Mouse (Mus musculus) liver, embryonic 15.5 days (tissue): Measurements from ENCODE around the gene Fcgr4. TPM values are rescaled to one million over a fixed set of nuclear protein-coding genes. Genes with fewer than 3 reads are reported as not detected.
"Not testable (repeated sequence)": the region's sequence is repeated elsewhere in the genome, so short reads cannot be mapped to it uniquely, and the experiment has no call there.

Source experiments
- ATAC-seq: fragments of 200-750 bp; cut with Nextera tagmentation; 2 replicates; pipeline ENCODE4 v1.8.0; 2017; ENCODE audit warnings: moderate number of reproducible peaks, mild to moderate bottlenecking, moderate library complexity; ENCODE audit not compliant: insufficient read depth
- H3K27ac ChIP-seq: fragments of 300-500 bp; sonication (generic); replicated peaks from 2 replicates; pipeline ENCODE4 v1.5.1; 2015; ENCODE audit warnings: mild to moderate bottlenecking, inconsistent platforms
- H3K27me3 ChIP-seq: fragments of 300-500 bp; sonication (generic); 2 replicates; pipeline ENCODE4 v1.6.1; 2015; ENCODE audit warnings: mild to moderate bottlenecking, inconsistent platforms
- H3K36me3 ChIP-seq: fragments of 300-500 bp; sonication (generic); replicated peaks from 2 replicates; pipeline ENCODE4 v1.6.1; 2015; ENCODE audit warnings: moderate library complexity, mild to moderate bottlenecking, inconsistent platforms
- H3K4me1 ChIP-seq: fragments of 300-500 bp; sonication (generic); replicated peaks from 2 replicates; pipeline ENCODE4 v1.6.1; 2015; ENCODE audit warnings: inconsistent platforms
- H3K4me2 ChIP-seq: fragments of 300-500 bp; sonication (generic); 2 replicates; pipeline ENCODE4 v1.6.1; 2015; ENCODE audit warnings: moderate library complexity, mild to moderate bottlenecking, inconsistent platforms
- H3K4me3 ChIP-seq: fragments of 300-500 bp; sonication (generic); replicated peaks from 2 replicates; pipeline ENCODE4 v1.5.1; 2015; ENCODE audit warnings: mild to moderate bottlenecking, inconsistent platforms
- H3K9ac ChIP-seq: fragments of 300-500 bp; sonication (generic); 2 replicates; pipeline ENCODE4 v1.6.1; 2015; ENCODE audit warnings: moderate library complexity, mild to moderate bottlenecking, inconsistent platforms
- H3K9me3 ChIP-seq: fragments of 300-500 bp; sonication (generic); replicated peaks from 2 replicates; pipeline ENCODE4 v1.6.1; 2016; ENCODE audit warnings: inconsistent platforms
- WGBS: fragments of 180-500 bp; shearing (Covaris S2); methylation state at CpG from one replicate; pipeline ENCODE4 v1.1.7; 2015; ENCODE audit warnings: mixed read lengths; ENCODE audit not compliant: insufficient replicate concordance; 5-methylcytosine and 5-hydroxymethylcytosine counted together
- polyA plus RNA-seq: library from polyadenylated mRNA; unstranded; fragments of >200 nt; fragmentation: Nextera tagmentation; extraction: Ambion mirVana; gene quantifications from 2 replicates; pipeline ENCODE4 v1.2.1, GENCODE M21; 2015

The Fcgr4 gene
- polyA plus RNA-seq, 1 experiment from 2014 or later = 3.9 TPM

- Histone ChIP-seq H3K4me2 (no peak overlapping the region), H3K27ac (no peak overlapping the region), H3K27me3 (no peaks in the 10 kb centered on the region), H3K36me3 (no peaks in the 10 kb centered on the region), H3K4me1 (peaks cover 16% of the 10 kb centered on the region), H3K9me3 (no peaks in the 10 kb centered on the region), H3K4me3 (no peak overlapping the region), H3K9ac (no peak overlapping the region)
- WGBS = 66% methylated on average over 6 of the region's 6 CpGs
- no peak for ATAC-seq
These were observed 34.6 kb downstream of the Fcgr4 start for GRCm38 (mm10) chr1:171053305-171053704.

- Histone ChIP-seq H3K27ac (no peak overlapping the region), H3K27me3 (no peaks in the 10 kb centered on the region), H3K9ac (no peak overlapping the region), H3K4me1 (peaks cover 23% of the 10 kb centered on the region), H3K4me2 (peak overlapping the region; percentile 15), H3K4me3 (no peak overlapping the region), H3K36me3 (no peaks in the 10 kb centered on the region), H3K9me3 (no peaks in the 10 kb centered on the region)
- no peak for ATAC-seq
- WGBS = 69% methylated on average over 5 of the region's 5 CpGs
These were observed 38.5 kb downstream of the Fcgr4 start for GRCm38 (mm10) chr1:171057253-171057652.

- 15% methylated on average over 2 of the region's 2 CpGs for WGBS
- peak overlapping the region; percentile 33; the same call in 1 of the 2 replicates for H3K27ac ChIP-seq
- peak overlapping the region; percentile 26 for H3K4me3 ChIP-seq
- H3K4me2 ChIP-seq = no peak overlapping the region
- no peak for ATAC-seq
- H3K4me1 ChIP-seq = peaks cover 26% of the 10 kb centered on the region
- peaks cover 10% of the 10 kb centered on the region for H3K27me3 ChIP-seq
- no peaks in the 10 kb centered on the region for H3K9me3 ChIP-seq
- H3K36me3 ChIP-seq = no peaks in the 10 kb centered on the region
- no peak overlapping the region for H3K9ac ChIP-seq
These were observed 40.5 kb downstream of the Fcgr4 start for GRCm38 (mm10) chr1:171059203-171059602.

GRCm38 (mm10) chr1:171060392-171060791 is 41.7 kb downstream of the Fcgr4 start:
- Histone ChIP-seq H3K9me3 (no peaks in the 10 kb centered on the region), H3K36me3 (no peaks in the 10 kb centered on the region), H3K4me2 (peak overlapping the region; percentile 16; the same call in 1 of the 2 replicates), H3K4me3 (peak overlapping the region; percentile 10; the same call in 1 of the 2 replicates), H3K4me1 (peaks cover 30% of the 10 kb centered on the region), H3K27me3 (peaks cover 20% of the 10 kb centered on the region), H3K9ac (no peak overlapping the region), H3K27ac (0 out of 2 replicates have a peak overlapping the region, but pooled peaks have one; percentile 25)
- no peak for ATAC-seq
- 10% methylated on average over 10 of the region's 10 CpGs for WGBS

- H3K4me2 ChIP-seq = no peak overlapping the region
- no peak overlapping the region for H3K4me3 ChIP-seq
- 63% methylated on average over 3 of the region's 3 CpGs for WGBS
- H3K4me1 ChIP-seq = peaks cover 30% of the 10 kb centered on the region
- ATAC-seq = no peak
- H3K27ac ChIP-seq = no peak overlapping the region
- H3K27me3 ChIP-seq = peaks cover 27% of the 10 kb centered on the region
- no peaks in the 10 kb centered on the region for H3K9me3 ChIP-seq
- no peaks in the 10 kb centered on the region for H3K36me3 ChIP-seq
- H3K9ac ChIP-seq = no peak overlapping the region
These were observed 42.8 kb downstream of the Fcgr4 start for GRCm38 (mm10) chr1:171061566-171061965.

GRCm38 (mm10) chr1:171063569-171064490 is 45.1 kb downstream of the Fcgr4 start:
- peaks cover 31% of the 10 kb centered on the region for H3K27me3 ChIP-seq
- WGBS = 9% methylated on average over 39 of the region's 61 CpGs
- H3K36me3 ChIP-seq, H3K9me3 ChIP-seq: not testable (repeated sequence)
- H3K4me2 ChIP-seq = peak overlapping the region; percentile 63
- H3K4me3 ChIP-seq = peak overlapping the region; percentile 47
- peaks cover 20% of the 10 kb centered on the region for H3K4me1 ChIP-seq
- peak overlapping the region; percentile 7 for H3K9ac ChIP-seq
- ATAC-seq = peak; percentile 76
- H3K27ac ChIP-seq = peak overlapping the region; percentile 2; the same call in 1 of the 2 replicates

- Histone ChIP-seq H3K9ac (peak within 1 kb of the TSS; percentile 7), H3K4me3 (peak within 1 kb of the TSS; percentile 47), H3K4me1 (peaks cover 20% of the 10 kb centered on the region), H3K27ac (peak within 1 kb of the TSS; percentile 2; the same call in 1 of the 2 replicates), H3K4me2 (peak within 1 kb of the TSS; percentile 63), H3K27me3 (peaks cover 36% of the 10 kb centered on the region)
- not testable (repeated sequence) for H3K9me3 ChIP-seq, H3K36me3 ChIP-seq
- 1% methylated on average over 46 of the region's 75 CpGs for WGBS
- peak; percentile 69 for ATAC-seq
These were observed 45.9 kb downstream of the Fcgr4 start, which contains the start of gene Fcgr3 for GRCm38 (mm10) chr1:171064491-171065242. Gene Fcgr3 (minus strand): TSS chr1:171064935.

- WGBS = under 1% methylated on average over 26 of the region's 35 CpGs
- H3K4me1 ChIP-seq = peaks cover 19% of the 10 kb centered on the region
- peaks cover 40% of the 10 kb centered on the region for H3K27me3 ChIP-seq
- H3K9ac ChIP-seq, H3K9me3 ChIP-seq, H3K27ac ChIP-seq, H3K36me3 ChIP-seq: not testable (repeated sequence)
- H3K4me2 ChIP-seq = peak overlapping the region; percentile 59
- peak; percentile 35 for ATAC-seq
- peak overlapping the region; percentile 42 for H3K4me3 ChIP-seq
These were observed 46.5 kb downstream of the Fcgr4 start for GRCm38 (mm10) chr1:171065243-171065587.

- H3K9ac ChIP-seq, H3K9me3 ChIP-seq, H3K36me3 ChIP-seq, H3K27ac ChIP-seq: not testable (repeated sequence)
- ATAC-seq = 0 out of 2 replicates have a peak, but pooled peaks have one; percentile 0
- Histone ChIP-seq H3K4me2 (peak overlapping the region; percentile 58), H3K4me3 (peak overlapping the region; percentile 36), H3K4me1 (peaks cover 14% of the 10 kb centered on the region), H3K27me3 (peaks cover 45% of the 10 kb centered on the region)
- 6% methylated on average over 31 of the region's 45 CpGs for WGBS
These were observed 47.0 kb downstream of the Fcgr4 start for GRCm38 (mm10) chr1:171065768-171066167.

GRCm38 (mm10) chr1:171066583-171066982 is 47.9 kb downstream of the Fcgr4 start:
- WGBS = 28% methylated on average over 5 of the region's 10 CpGs
- peaks cover 13% of the 10 kb centered on the region for H3K4me1 ChIP-seq
- not testable (repeated sequence) for H3K4me2 ChIP-seq, H3K27ac ChIP-seq, H3K4me3 ChIP-seq, H3K9me3 ChIP-seq, H3K9ac ChIP-seq, H3K36me3 ChIP-seq
- peak; percentile 65 for ATAC-seq
- peaks cover 52% of the 10 kb centered on the region for H3K27me3 ChIP-seq

GRCm38 (mm10) chr1:171067928-171068327 is 49.2 kb downstream of the Fcgr4 start:
- not testable (repeated sequence) for ATAC-seq

More at GRCm38 (mm10) chr1:171067928-171068327, 49.2 kb downstream of the Fcgr4 start:
- 22% methylated on average over 5 of the region's 5 CpGs for WGBS
- not testable (repeated sequence) for H3K4me2 ChIP-seq, H3K27ac ChIP-seq, H3K9me3 ChIP-seq, H3K9ac ChIP-seq, H3K36me3 ChIP-seq, H3K4me3 ChIP-seq
- H3K27me3 ChIP-seq = peaks cover 52% of the 10 kb centered on the region
- H3K4me1 ChIP-seq = peaks cover 13% of the 10 kb centered on the region
